Mouse (Mus musculus): ENCODE measurements around the gene Ugt1a9.

GRCm38 (mm10) chr1:88087513-88087912, 16.9 kb downstream of the Ugt1a9 start, which contains the start of gene Ugt1a8:
- no peak for TF ChIP-seq CTCF (IDR thresholded peaks at IDR 0.05; ENCODE audit: borderline replicate concordance, extremely low read depth, insufficient read depth, insufficient read length)
- TF ChIP-seq POLR2A (IDR thresholded peaks at IDR 0.05; ENCODE audit: borderline replicate concordance, extremely low read depth, insufficient read depth, insufficient read length, poor library complexity, severe bottlenecking): no peak

Measured in brain, embryonic 14.5 days (tissue).